Mouse (Mus musculus): ENCODE results near the gene Pi4k2b.

GRCm38 (mm10) chr5:52743231-52743630 is 1.9 kb downstream of the Pi4k2b start:
- TF ChIP-seq POLR2A (IDR thresholded peaks at IDR 0.05; ENCODE audit: insufficient read depth, low read depth, low read length) (no peak), CTCF (IDR thresholded peaks at IDR 0.05; ENCODE audit: insufficient read depth, low read depth, low read length) (no peak)

All from olfactory bulb, adult 2 months (tissue).